Mouse (Mus musculus): ENCODE data around the gene Fmo2.

The Fmo2 gene

DNA sequence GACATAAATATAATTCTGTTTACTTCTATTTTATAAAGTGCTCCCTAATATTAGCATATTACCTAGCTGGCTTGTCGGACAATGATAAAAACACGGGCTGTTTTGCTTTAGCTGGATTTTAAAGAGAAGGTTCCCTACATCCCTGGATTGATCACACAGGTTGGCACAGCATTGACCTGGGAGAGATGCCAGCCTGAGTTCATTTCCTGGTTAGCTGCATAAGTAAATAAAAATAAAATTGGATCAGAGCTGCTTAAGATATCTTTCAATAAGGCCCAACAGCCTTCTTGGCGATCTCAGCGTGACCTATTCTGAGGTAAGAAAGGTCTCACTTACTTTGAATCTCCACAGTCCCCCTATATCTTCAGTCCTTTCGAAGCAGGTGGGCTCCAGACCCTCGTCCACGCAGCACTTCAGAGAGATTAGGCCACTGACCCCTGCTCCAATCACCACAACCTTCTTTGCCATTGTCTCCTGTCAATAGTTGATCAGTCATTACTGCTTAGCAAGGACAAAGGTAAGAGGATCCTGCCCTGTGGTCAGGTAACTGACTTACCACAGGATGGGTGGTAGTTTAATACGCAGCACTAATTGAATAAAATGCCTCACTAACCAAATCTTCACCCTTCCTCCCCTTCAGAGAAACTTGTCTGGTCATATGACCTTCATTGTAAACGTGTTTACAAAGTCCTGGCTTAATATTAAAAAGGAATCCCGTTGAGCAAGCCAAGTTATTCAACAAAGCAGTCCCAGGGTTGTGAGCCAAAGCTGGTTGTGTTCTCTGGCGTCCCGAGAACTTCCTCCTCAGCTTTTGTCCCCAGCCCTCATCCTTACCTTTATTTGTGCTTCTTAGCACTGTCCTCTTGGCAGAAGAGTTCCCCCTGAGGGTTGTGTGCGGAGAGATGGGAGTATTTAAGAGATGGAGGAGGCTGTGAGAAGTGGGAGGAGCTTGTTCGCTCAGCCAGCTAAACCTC lies at the start of gene Fmo2:
Fmo2 (minus strand) TSS at position 889 of the 974 bp plus-strand sequence.
- DNase-seq (ENCODE audit: low spot score in 2 of 2), result no peak

GRCm38 (mm10) chr1:162947934-162948333 lies 49.4 kb upstream of the Fmo2 start:
- no peak for DNase-seq (ENCODE audit: low spot score in 2 of 2)

GRCm38 (mm10) chr1:162946837-162947558 lies 48.5 kb upstream of the Fmo2 start:
- DNase-seq (ENCODE audit: low spot score in 2 of 2), result no peak

GRCm38 (mm10) chr1:162943700-162944099 lies 45.2 kb upstream of the Fmo2 start:
- DNase-seq (ENCODE audit: low spot score in 2 of 2), result no peak

DNA sequence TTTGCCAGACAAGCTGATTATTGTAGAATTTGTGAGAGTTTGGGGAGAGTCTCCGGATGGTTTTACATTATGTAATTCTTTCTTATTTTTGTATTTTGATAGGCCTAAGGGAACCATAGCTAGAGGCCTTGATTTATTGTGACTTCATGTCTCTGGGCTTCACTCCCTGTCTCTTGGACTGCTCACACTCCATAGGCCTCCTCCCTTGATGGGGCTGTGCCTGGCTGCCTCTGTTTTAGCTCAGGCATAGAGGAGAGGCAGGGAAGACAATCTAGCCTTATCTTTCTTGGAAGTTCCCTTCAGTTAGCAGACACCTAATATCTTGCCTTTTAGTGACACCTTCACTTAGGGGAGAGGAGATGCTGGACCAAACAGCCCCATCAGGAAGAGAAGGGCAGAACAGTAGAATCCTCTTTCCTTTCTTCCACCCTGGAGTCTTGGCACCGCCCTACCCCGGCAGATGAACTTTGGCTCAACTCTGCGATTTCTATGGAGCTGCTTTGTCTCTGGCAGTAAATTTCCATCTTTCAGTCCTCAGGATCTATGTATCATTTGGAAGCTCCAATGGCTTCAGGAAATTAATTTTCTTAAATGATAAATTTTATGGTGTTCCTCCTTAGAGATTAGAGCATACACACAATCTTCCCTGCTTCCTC lies 40.3 kb upstream of the Fmo2 start:
- DNase-seq (ENCODE audit: low spot score in 2 of 2), result no peak

- DNase-seq (ENCODE audit: low spot score in 2 of 2), result no peak
These were observed 39.6 kb upstream of the Fmo2 start for GRCm38 (mm10) chr1:162937970-162938695.

DNA sequence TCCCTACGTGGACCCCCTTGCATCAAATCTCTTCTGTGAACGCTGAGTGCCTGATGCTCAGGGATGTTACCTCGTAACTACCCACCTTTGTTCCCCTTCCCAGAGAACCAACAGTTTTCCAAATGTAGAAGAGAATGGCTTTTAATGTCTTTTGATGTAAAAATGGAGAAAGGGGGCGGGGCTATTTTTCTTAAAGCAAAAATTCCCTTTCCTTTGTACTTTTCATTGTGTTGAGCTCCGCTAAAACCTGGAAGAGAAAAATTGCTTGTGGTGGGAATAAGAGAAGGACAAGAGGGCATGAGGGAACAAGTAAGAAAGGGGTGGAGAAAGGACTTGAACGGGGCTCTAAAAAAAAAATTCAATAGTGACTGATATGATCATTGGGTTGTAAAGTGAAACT lies 38.9 kb upstream of the Fmo2 start, which contains the start of gene Fmo6:
Fmo6 (minus strand) TSS at position 101 of the 400 bp plus-strand sequence.
- DNase-seq (ENCODE audit: low spot score in 2 of 2), result no peak

DNA sequence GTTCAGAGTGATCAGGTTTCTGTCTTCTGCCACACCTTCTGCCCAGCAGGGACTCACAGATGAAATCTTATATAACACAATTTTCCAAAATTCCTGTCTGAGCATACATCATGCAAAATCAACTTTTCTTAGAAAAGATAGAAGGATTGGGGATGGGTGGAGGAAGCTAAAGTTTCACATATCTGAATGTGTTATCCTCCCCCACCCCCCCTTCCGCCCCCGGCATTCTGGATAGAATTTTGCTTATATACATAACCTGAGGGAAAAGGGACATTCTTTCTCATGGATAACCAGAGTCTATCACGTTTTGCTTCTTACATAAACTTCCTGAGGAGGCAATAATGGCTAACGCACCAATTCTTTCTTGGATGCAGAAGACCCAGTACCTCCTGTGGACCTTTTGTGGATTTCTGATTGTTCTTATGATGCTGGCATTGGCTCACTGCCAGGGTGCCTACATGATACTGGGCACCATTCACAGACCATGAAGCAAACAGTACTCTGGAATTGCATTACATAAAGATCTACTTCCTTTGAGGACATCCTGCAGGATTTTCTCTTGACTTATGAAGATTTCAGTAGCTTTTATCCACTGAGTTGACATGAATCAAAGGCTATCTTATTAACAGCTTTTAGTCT lies 36.0 kb upstream of the Fmo2 start:
- DNase-seq (ENCODE audit: low spot score in 2 of 2), result no peak

DNA sequence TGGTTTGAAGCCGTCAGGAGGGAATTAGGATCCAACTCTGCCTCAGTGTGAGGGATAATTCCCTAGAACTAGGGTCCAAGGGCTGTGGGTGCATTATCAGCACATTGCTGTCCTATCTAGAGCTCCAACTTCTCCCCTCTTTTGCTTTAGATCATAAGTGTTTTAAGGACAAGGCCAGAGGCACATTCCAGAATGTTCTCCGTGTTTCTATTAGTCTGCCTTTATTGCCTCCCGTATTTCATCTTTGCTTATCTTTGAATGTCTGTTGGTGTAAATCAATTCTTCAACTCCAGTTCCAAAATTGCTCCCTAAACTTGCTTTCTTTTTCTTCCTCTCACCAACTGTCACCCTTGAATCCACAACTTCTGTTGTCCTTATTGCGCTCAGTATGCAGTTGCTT lies 33.9 kb upstream of the Fmo2 start:
- no peak for DNase-seq (ENCODE audit: low spot score in 2 of 2)

GRCm38 (mm10) chr1:162931880-162932279 lies 33.4 kb upstream of the Fmo2 start:
- DNase-seq (ENCODE audit: low spot score in 2 of 2), result no peak

DNA sequence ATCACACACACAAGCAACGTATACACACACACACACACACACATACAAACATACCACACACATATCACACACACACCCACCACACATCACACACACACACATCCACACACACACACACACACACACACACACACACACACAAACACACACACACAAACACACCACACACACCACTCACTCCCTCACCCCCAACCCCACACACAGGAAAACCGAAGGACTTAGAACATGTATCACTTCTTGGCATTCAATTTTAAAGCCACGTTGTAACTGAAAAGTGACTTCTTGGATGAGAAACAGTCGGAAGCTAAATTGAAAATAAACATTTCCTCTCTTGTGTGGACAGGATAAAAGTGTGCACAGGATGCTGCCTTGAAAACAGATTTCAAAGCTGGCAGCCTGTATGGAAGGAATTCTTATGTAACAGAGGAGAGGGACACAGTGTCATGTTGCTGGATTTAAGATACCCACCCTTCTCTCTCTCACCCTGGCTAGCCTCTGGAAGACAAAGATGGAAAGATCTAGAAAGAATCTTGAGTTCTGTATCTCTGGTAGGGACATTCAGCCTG lies 32.9 kb upstream of the Fmo2 start:
- no peak for DNase-seq (ENCODE audit: low spot score in 2 of 2)

DNA sequence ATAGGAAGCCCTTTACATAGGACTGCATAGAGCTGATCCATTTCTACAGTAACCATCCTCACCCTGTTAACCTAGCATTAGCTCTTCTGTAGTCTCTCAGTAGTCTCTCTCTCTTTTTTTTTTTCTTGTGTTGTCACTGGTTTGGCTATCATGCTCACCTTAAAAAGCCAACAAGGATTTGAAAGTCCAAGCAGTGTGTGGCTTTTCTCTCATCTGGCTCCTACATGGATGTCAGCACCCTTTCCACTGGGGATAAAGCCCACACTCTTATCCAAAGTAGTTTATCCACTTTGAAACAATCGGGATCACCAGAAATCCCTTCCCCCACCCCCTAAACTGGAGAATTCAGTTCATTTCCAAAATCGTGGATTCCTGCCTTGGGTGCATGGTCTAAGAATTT lies 32.1 kb upstream of the Fmo2 start:
- DNase-seq (ENCODE audit: low spot score in 2 of 2), result no peak

GRCm38 (mm10) chr1:162929146-162929545 lies 30.6 kb upstream of the Fmo2 start:
- no peak for DNase-seq (ENCODE audit: low spot score in 2 of 2)

DNA sequence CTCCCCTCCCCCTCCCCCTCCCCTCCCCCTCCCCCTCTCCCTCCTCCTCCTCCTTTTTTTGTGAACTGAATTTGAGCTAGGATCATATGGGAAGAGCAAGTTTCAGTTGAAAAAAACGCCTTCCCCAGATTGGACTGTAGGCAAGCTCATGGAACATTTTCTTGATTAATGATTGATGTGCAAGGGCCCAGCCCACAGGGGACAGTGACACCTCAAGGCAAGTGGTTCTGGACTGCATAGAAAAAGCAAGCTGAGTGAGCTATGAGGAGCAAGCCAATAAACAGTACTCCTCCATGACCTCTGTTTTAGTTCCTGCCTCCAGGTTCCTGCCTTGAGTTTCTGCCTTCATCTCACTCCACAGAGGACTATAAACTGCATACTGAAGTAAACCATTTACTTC lies 26.6 kb upstream of the Fmo2 start:
- no peak for DNase-seq (ENCODE audit: low spot score in 2 of 2)

GRCm38 (mm10) chr1:162916661-162917060 lies 18.1 kb upstream of the Fmo2 start:
- DNase-seq (ENCODE audit: low spot score in 2 of 2), result no peak

- DNase-seq (ENCODE audit: low spot score in 2 of 2), result no peak
These were observed 16.5 kb upstream of the Fmo2 start for GRCm38 (mm10) chr1:162914932-162915556.

- no peak for DNase-seq (ENCODE audit: low spot score in 2 of 2)
These were observed 13.6 kb upstream of the Fmo2 start for GRCm38 (mm10) chr1:162912085-162912484.

DNA sequence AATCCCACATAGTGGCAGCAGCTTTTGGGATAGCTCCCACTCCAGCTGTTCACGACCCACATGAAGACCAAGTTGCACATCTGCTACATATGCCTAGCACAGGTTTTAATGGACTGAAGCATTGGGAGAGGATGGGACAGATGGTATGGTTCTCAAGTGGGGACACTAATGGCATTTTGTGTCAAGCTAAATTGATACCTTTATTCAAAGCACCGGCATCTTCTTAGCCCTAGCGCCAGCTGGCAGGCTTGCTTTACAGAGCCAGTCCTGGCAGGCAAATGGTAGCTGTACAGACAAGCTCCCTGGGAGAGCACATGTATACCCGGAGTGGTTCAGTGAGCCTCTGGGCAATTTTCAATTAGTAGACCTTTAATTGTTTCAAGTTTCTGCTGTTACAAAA lies 3.4 kb upstream of the Fmo2 start:
- no peak for DNase-seq (ENCODE audit: low spot score in 2 of 2)

GRCm38 (mm10) chr1:162895900-162896299 lies 2.6 kb downstream of the Fmo2 start:
- DNase-seq (ENCODE audit: low spot score in 2 of 2), result peak in 1 of 2 experiments; percentile 64

DNA sequence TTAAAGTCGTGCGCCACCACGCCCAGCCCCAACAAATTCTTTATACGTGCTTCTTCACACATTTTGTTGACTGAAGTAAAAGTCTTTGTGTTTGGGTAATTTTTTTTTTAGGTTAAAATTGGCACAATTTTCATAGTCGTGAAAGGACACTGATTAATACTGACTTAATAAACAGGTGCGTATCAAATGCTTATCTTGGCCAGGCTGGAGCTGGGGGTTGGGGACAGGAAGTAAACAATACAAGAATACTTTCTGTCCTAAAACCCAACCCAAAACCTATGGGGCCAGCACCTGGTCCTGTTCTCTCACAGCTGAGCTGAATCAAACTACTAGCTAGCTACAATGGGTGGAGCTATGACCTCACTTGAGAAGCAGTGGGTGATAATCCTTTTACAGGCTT lies 5.5 kb downstream of the Fmo2 start:
- no peak for DNase-seq (ENCODE audit: low spot score in 2 of 2)

All from frontal cortex, postnatal 14 days (tissue).